Mouse (Mus musculus) midbrain, embryonic 10.5 days (tissue): ENCODE results near the gene Trak1. TPM values are rescaled to one million over a fixed set of nuclear protein-coding genes. Genes with fewer than 3 reads are reported as not detected.

ENCODE experiments used
- DNase-seq: peaks from one replicate; pipeline ENCODE4 v3.0.0-alpha.2; 2017; ENCODE audit warnings: low spot score
- H3K27ac ChIP-seq: fragments of 300-500 bp; sonication (generic); replicated peaks from 2 replicates; pipeline ENCODE4 v1.5.1; 2016; ENCODE audit warnings: mild to moderate bottlenecking
- H3K27me3 ChIP-seq: fragments of 300-500 bp; sonication (generic); 2 replicates; pipeline ENCODE4 v1.6.1; 2016; ENCODE audit warnings: low read depth, mild to moderate bottlenecking; ENCODE audit not compliant: poor library complexity, severe bottlenecking
- H3K36me3 ChIP-seq: fragments of 300-500 bp; sonication (generic); 2 replicates; pipeline ENCODE4 v1.6.1; 2016; ENCODE audit warnings: mild to moderate bottlenecking, moderate library complexity
- H3K4me1 ChIP-seq: fragments of 300-500 bp; sonication (generic); 2 replicates; pipeline ENCODE4 v1.6.1; 2016
- H3K4me3 ChIP-seq: fragments of 300-500 bp; sonication (generic); 2 replicates; pipeline ENCODE4 v1.5.1; 2016; ENCODE audit warnings: mild to moderate bottlenecking, moderate library complexity
- H3K9me3 ChIP-seq: fragments of 300-500 bp; sonication (generic); replicated peaks from 2 replicates; pipeline ENCODE4 v1.6.1; 2016; ENCODE audit warnings: mild to moderate bottlenecking
- WGBS: fragments of 180-500 bp; shearing (Covaris S2); methylation state at CpG from one replicate; pipeline ENCODE4 v1.1.7; 2016; 5-methylcytosine and 5-hydroxymethylcytosine counted together
- polyA plus RNA-seq: library from polyadenylated mRNA; unstranded; fragments of >200 nt; fragmentation: Nextera tagmentation; extraction: Ambion mirVana; gene quantifications from 2 replicates; pipeline ENCODE4 v1.2.1, GENCODE M21; 2016

The Trak1 gene
- polyA plus RNA-seq, 1 experiment from 2014 or later: 26.5 TPM

GRCm38 (mm10) chr9:121403699-121404098 lies 106.4 kb downstream of the Trak1 start:
- Histone ChIP-seq H3K9me3 (no peaks in the 10 kb centered on the region), H3K36me3 (peaks cover 23% of the 10 kb centered on the region), H3K4me3 (peak overlapping the region; percentile 30; the same call in 1 of the 2 replicates), H3K27me3 (no peaks in the 10 kb centered on the region), H3K27ac (peak overlapping the region; percentile 67), H3K4me1 (peaks cover 18% of the 10 kb centered on the region)
- DNase-seq: no peak
- 86% methylated on average over 11 of the region's 11 CpGs for WGBS

- no peak for DNase-seq
- peaks cover 16% of the 10 kb centered on the region for H3K4me1 ChIP-seq
- no peaks in the 10 kb centered on the region for H3K27me3 ChIP-seq
- 96% methylated on average over 8 of the region's 8 CpGs for WGBS
- no peak overlapping the region for H3K27ac ChIP-seq
- H3K36me3 ChIP-seq: peaks cover 23% of the 10 kb centered on the region
- H3K4me3 ChIP-seq: no peak overlapping the region
- no peaks in the 10 kb centered on the region for H3K9me3 ChIP-seq
These were observed 107.9 kb downstream of the Trak1 start for GRCm38 (mm10) chr9:121405088-121405681.

GRCm38 (mm10) chr9:121405792-121406191 lies 108.5 kb downstream of the Trak1 start:
- H3K27ac ChIP-seq: no peak overlapping the region
- no peaks in the 10 kb centered on the region for H3K27me3 ChIP-seq
- DNase-seq: no peak
- H3K4me1 ChIP-seq: peaks cover 16% of the 10 kb centered on the region
- H3K9me3 ChIP-seq: no peaks in the 10 kb centered on the region
- WGBS: 96% methylated on average over 4 of the region's 4 CpGs
- peaks cover 23% of the 10 kb centered on the region for H3K36me3 ChIP-seq
- no peak overlapping the region for H3K4me3 ChIP-seq

- Histone ChIP-seq H3K9me3 (no peaks in the 10 kb centered on the region), H3K27ac (no peak overlapping the region), H3K27me3 (no peaks in the 10 kb centered on the region), H3K4me1 (no peaks in the 10 kb centered on the region), H3K36me3 (peaks cover 17% of the 10 kb centered on the region), H3K4me3 (no peak overlapping the region)
- no peak for DNase-seq
- 92% methylated on average over 12 of the region's 12 CpGs for WGBS
These were observed 116.9 kb downstream of the Trak1 start for GRCm38 (mm10) chr9:121414237-121414636.

- Histone ChIP-seq H3K27me3 (no peaks in the 10 kb centered on the region), H3K4me3 (no peak overlapping the region), H3K4me1 (no peaks in the 10 kb centered on the region), H3K36me3 (peaks cover 17% of the 10 kb centered on the region), H3K9me3 (no peaks in the 10 kb centered on the region), H3K27ac (no peak overlapping the region)
- no peak for DNase-seq
- WGBS: 86% methylated on average over 19 of the region's 19 CpGs
These were observed 118.4 kb downstream of the Trak1 start for GRCm38 (mm10) chr9:121415626-121416241.

- 92% methylated on average over 5 of the region's 5 CpGs for WGBS
- Histone ChIP-seq H3K9me3 (no peaks in the 10 kb centered on the region), H3K27me3 (no peaks in the 10 kb centered on the region), H3K27ac (no peak overlapping the region), H3K4me1 (no peaks in the 10 kb centered on the region), H3K36me3 (peaks cover 17% of the 10 kb centered on the region), H3K4me3 (no peak overlapping the region)
- no peak for DNase-seq
These were observed 119.2 kb downstream of the Trak1 start for GRCm38 (mm10) chr9:121416460-121416859.

- H3K27me3 ChIP-seq: no peaks in the 10 kb centered on the region
- no peak overlapping the region for H3K4me3 ChIP-seq
- WGBS: 91% methylated on average over 7 of the region's 7 CpGs
- H3K4me1 ChIP-seq: no peaks in the 10 kb centered on the region
- no peak for DNase-seq
- no peaks in the 10 kb centered on the region for H3K9me3 ChIP-seq
- no peak overlapping the region for H3K27ac ChIP-seq
- H3K36me3 ChIP-seq: peaks cover 17% of the 10 kb centered on the region
These were observed 119.8 kb downstream of the Trak1 start for GRCm38 (mm10) chr9:121416872-121417637.

GRCm38 (mm10) chr9:121419011-121419410 lies 121.7 kb downstream of the Trak1 start:
- 84% methylated on average over 3 of the region's 3 CpGs for WGBS

GRCm38 (mm10) chr9:121419573-121419972 lies 122.3 kb downstream of the Trak1 start:
- Histone ChIP-seq H3K4me3 (no peak overlapping the region), H3K27me3 (no peaks in the 10 kb centered on the region), H3K4me1 (peaks cover 11% of the 10 kb centered on the region), H3K9me3 (no peaks in the 10 kb centered on the region), H3K27ac (no peak overlapping the region), H3K36me3 (peaks cover 9% of the 10 kb centered on the region)
- DNase-seq: no peak
- WGBS: 90% methylated on average over 7 of the region's 7 CpGs

More at GRCm38 (mm10) chr9:121419011-121419410, 121.7 kb downstream of the Trak1 start:
- no peak overlapping the region for H3K4me3 ChIP-seq
- no peaks in the 10 kb centered on the region for H3K9me3 ChIP-seq
- no peak overlapping the region for H3K27ac ChIP-seq
- peaks cover 9% of the 10 kb centered on the region for H3K36me3 ChIP-seq
- DNase-seq: no peak
- H3K4me1 ChIP-seq: peaks cover 5% of the 10 kb centered on the region
- H3K27me3 ChIP-seq: no peaks in the 10 kb centered on the region

GRCm38 (mm10) chr9:121420817-121421216 lies 123.5 kb downstream of the Trak1 start:
- Histone ChIP-seq H3K4me3 (no peak overlapping the region), H3K27ac (no peak overlapping the region), H3K4me1 (peaks cover 15% of the 10 kb centered on the region), H3K36me3 (peaks cover 6% of the 10 kb centered on the region), H3K9me3 (no peaks in the 10 kb centered on the region), H3K27me3 (no peaks in the 10 kb centered on the region)
- no peak for DNase-seq
- 92% methylated on average over 6 of the region's 6 CpGs for WGBS

- peaks cover 23% of the 10 kb centered on the region for H3K4me1 ChIP-seq
- no peak for DNase-seq
- H3K27me3 ChIP-seq: no peaks in the 10 kb centered on the region
- no peaks in the 10 kb centered on the region for H3K9me3 ChIP-seq
- H3K4me3 ChIP-seq: no peak overlapping the region
- no peak overlapping the region for H3K27ac ChIP-seq
- 92% methylated on average over 5 of the region's 5 CpGs for WGBS
- peaks cover 4% of the 10 kb centered on the region; the same call in 1 of the 2 replicates for H3K36me3 ChIP-seq
These were observed 125.1 kb downstream of the Trak1 start for GRCm38 (mm10) chr9:121422402-121422801.

- no peaks in the 10 kb centered on the region for H3K27me3 ChIP-seq
- WGBS: 87% methylated on average over 6 of the region's 6 CpGs
- no peaks in the 10 kb centered on the region for H3K36me3 ChIP-seq
- H3K27ac ChIP-seq: no peak overlapping the region
- DNase-seq: no peak
- peaks cover 23% of the 10 kb centered on the region for H3K4me1 ChIP-seq
- no peaks in the 10 kb centered on the region for H3K9me3 ChIP-seq
- no peak overlapping the region for H3K4me3 ChIP-seq
These were observed 126.3 kb downstream of the Trak1 start for GRCm38 (mm10) chr9:121423621-121424020.
